Mouse (Mus musculus): ENCODE results near the gene Tomm34. TPM values are rescaled to one million over a fixed set of nuclear protein-coding genes. Genes with fewer than 3 reads are reported as not detected.

The Tomm34 gene
- total and polyA plus RNA-seq, 3 experiments = 25.6 to 40.7 (median 26.8) TPM

DNA sequence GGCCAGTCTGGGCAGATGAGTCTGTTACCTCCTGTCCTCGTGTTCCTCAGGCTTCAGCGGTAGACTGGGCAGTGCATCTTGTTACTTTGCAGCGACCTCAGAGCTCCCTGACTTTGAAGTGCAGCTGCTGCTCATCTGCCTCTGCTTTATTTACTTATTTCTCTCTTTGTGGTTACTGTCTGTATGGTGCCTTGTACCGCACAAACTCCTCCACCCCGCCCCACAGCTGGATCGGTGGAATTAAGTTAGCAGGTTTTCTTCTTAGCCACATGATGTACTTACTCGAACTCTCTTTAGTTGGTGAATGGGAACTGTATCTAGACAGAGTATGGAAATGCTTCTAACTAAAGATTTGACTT is 13.4 kb upstream of the Tomm34 start:
- peak; percentile 74 for DNase-seq (ENCODE audit: extremely low read depth)
- Histone ChIP-seq H3K27ac (ENCODE audit: insufficient read depth, low read depth) (peak overlapping the region; percentile 99), H3K9me3 (replicated peaks; ENCODE audit: low read length) (no peaks in the 10 kb centered on the region), H3K9ac (ENCODE audit: insufficient read depth, low read depth) (peak overlapping the region; percentile 75), H3K36me3 (replicated peaks in 1 of 2; ENCODE audit: control insufficient read depth in 1 of 2, insufficient read depth in 1 of 2, low read length in 1 of 2) (peaks cover 57 to 79% of the 10 kb centered on the region in 2 experiments), H3K27me3 (replicated peaks) (no peaks in the 10 kb centered on the region), H3K4me1 (ENCODE audit: control insufficient read depth in 1 of 2, insufficient read depth in 2 of 2) (peaks cover 12 to 87% of the 10 kb centered on the region in 2 experiments), H3K4me3 (replicated peaks in 1 of 3; ENCODE audit: low read depth in 2 of 3, low read length in 2 of 3, poor library complexity in 1 of 3) (peak overlapping the region; percentile 15 to 33 (median 31)), H3K79me2 (replicated peaks; ENCODE audit: control insufficient read depth, extremely low read depth, insufficient read depth, poor library complexity, severe bottlenecking) (peaks cover 28% of the 10 kb centered on the region), H3K4me2 (ENCODE audit: insufficient read depth, low read depth, poor library complexity, severe bottlenecking) (peak overlapping the region; percentile 90)
- dilution Hi-C loops (cut with MboI; ENCODE audit: extremely low pct_ligation_motif_present, extremely low pct_unique_long_range_greater_than_20kb, low sequenced_read_pairs) = no loop called here
- in situ Hi-C loops (cut with MboI; ENCODE audit: low pct_ligation_motif_present, low pct_unique_long_range_greater_than_20kb, low sequenced_read_pairs) = no loop called here
- TF ChIP-seq MXI1 (IDR thresholded peaks at IDR 0.05; ENCODE audit: low read depth, low read length) (no peak; the same call in 1 of the 2 replicates), IRF4 (IDR thresholded peaks at IDR 0.05; ENCODE audit: low read depth, low read length) (no peak), MAZ (IDR thresholded peaks at IDR 0.05; ENCODE audit: low read depth, low read length) (0 out of 2 replicates have a peak, but pooled peaks have one; percentile 10), MAX (IDR thresholded peaks at IDR 0.05; ENCODE audit: low read length) (no peak), RCOR1 (conservative IDR thresholded peaks at IDR 0.05; ENCODE audit: low read depth, low read length) (no peak), MEF2A (IDR thresholded peaks at IDR 0.05; ENCODE audit: borderline replicate concordance, low read depth, low read length) (no peak), CHD1 (IDR thresholded peaks at IDR 0.05; ENCODE audit: low read depth, low read length) (no peak), RAD21 (IDR thresholded peaks at IDR 0.05; ENCODE audit: low read depth, low read length) (no peak), POLR2A (IDR thresholded peaks at IDR 0.05; ENCODE audit: low read depth, low read length) (0 out of 2 replicates have a peak, but pooled peaks have one; percentile 1), UBTF (IDR thresholded peaks at IDR 0.05; ENCODE audit: low read depth, low read length) (no peak), ZNF384 (IDR thresholded peaks at IDR 0.05; ENCODE audit: low read depth, low read length) (no peak)

- no peaks in the 10 kb centered on the region for H3K27me3 ChIP-seq (replicated peaks)
- no peaks in the 10 kb centered on the region for H3K9me3 ChIP-seq (replicated peaks; ENCODE audit: low read length)
- peaks cover 53 to 76% of the 10 kb centered on the region in 2 experiments for H3K36me3 ChIP-seq (replicated peaks in 1 of 2; ENCODE audit: control insufficient read depth in 1 of 2, insufficient read depth in 1 of 2, low read length in 1 of 2)
- peak; percentile 96 for DNase-seq (ENCODE audit: extremely low read depth)
- in situ Hi-C loops (cut with MboI; ENCODE audit: low pct_ligation_motif_present, low pct_unique_long_range_greater_than_20kb, low sequenced_read_pairs) (no loop called here), dilution Hi-C loops (cut with MboI; ENCODE audit: extremely low pct_ligation_motif_present, extremely low pct_unique_long_range_greater_than_20kb, low sequenced_read_pairs) (no loop called here)
- peaks cover 12 to 89% of the 10 kb centered on the region in 2 experiments for H3K4me1 ChIP-seq (ENCODE audit: control insufficient read depth in 1 of 2, insufficient read depth in 2 of 2)
- peak overlapping the region in 2 of 3 experiments; percentile 33 to 37 for H3K4me3 ChIP-seq (replicated peaks in 1 of 3; ENCODE audit: low read depth in 2 of 3, low read length in 2 of 3, poor library complexity in 1 of 3)
- H3K4me2 ChIP-seq (ENCODE audit: insufficient read depth, low read depth, poor library complexity, severe bottlenecking) = peak overlapping the region; percentile 90
- H3K27ac ChIP-seq (ENCODE audit: insufficient read depth, low read depth) = peak overlapping the region; percentile 99
- H3K79me2 ChIP-seq (replicated peaks; ENCODE audit: control insufficient read depth, extremely low read depth, insufficient read depth, poor library complexity, severe bottlenecking) = peaks cover 33% of the 10 kb centered on the region
- H3K9ac ChIP-seq (ENCODE audit: insufficient read depth, low read depth) = peak overlapping the region; percentile 75
- TF ChIP-seq ELF1 (IDR thresholded peaks at IDR 0.05; ENCODE audit: low read depth, low read length) (peak; percentile 78), MAX (IDR thresholded peaks at IDR 0.05; ENCODE audit: low read length) (peak; percentile 94), NRF1 (IDR thresholded peaks at IDR 0.05; ENCODE audit: low read depth, low read length) (no peak), POLR2A (IDR thresholded peaks at IDR 0.05; ENCODE audit: low read depth, low read length) (peak; percentile 21; the same call in 1 of the 2 replicates), POLR2AphosphoS2 (IDR thresholded peaks at IDR 0.05; ENCODE audit: low read depth, low read length) (no peak), RCOR1 (conservative IDR thresholded peaks at IDR 0.05; ENCODE audit: low read depth, low read length) (peak; percentile 78; the same call in 1 of the 2 replicates), HCFC1 (IDR thresholded peaks at IDR 0.05; ENCODE audit: low read depth, low read length) (no peak), ZC3H11A (IDR thresholded peaks at IDR 0.05; ENCODE audit: low read depth, low read length) (no peak), RAD21 (IDR thresholded peaks at IDR 0.05; ENCODE audit: low read depth, low read length) (no peak), ZKSCAN1 (IDR thresholded peaks at IDR 0.05; ENCODE audit: borderline replicate concordance, low read depth, low read length) (no peak), BHLHE40 (IDR thresholded peaks at IDR 0.05; ENCODE audit: low read depth, low read length) (peak; percentile 98), CHD1 (IDR thresholded peaks at IDR 0.05; ENCODE audit: low read depth, low read length) (no peak), ZMIZ1 (IDR thresholded peaks at IDR 0.05; ENCODE audit: low read depth, low read length) (no peak), MYC (IDR thresholded peaks at IDR 0.05; ENCODE audit: low read depth, low read length) (peak; percentile 90), MAFK (IDR thresholded peaks at IDR 0.05; ENCODE audit: insufficient replicate concordance, low read length) (no peak), MEF2A (IDR thresholded peaks at IDR 0.05; ENCODE audit: borderline replicate concordance, low read depth, low read length) (peak; percentile 57; the same call in 1 of the 2 replicates), TBP (conservative IDR thresholded peaks at IDR 0.05; ENCODE audit: low read depth, low read length) (0 out of 2 replicates have a peak, but pooled peaks have one; percentile 49), MXI1 (IDR thresholded peaks at IDR 0.05; ENCODE audit: low read depth, low read length) (peak; percentile 75), ZNF384 (IDR thresholded peaks at IDR 0.05; ENCODE audit: low read depth, low read length) (no peak), CTCF (conservative IDR thresholded peaks at IDR 0.05 in 1 of 2, IDR thresholded peaks at IDR 0.05 in 1 of 2; ENCODE audit: low read depth in 2 of 2, low read length in 2 of 2) (no peak), ETS1 (conservative IDR thresholded peaks at IDR 0.05; ENCODE audit: low read depth, low read length) (peak; percentile 79), PAX5 (IDR thresholded peaks at IDR 0.05; ENCODE audit: low read length) (no peak), EP300 (IDR thresholded peaks at IDR 0.05; ENCODE audit: low read length) (peak; percentile 87), KAT2A (IDR thresholded peaks at IDR 0.05; ENCODE audit: insufficient replicate concordance, low read length) (no peak), SMC3 (IDR thresholded peaks at IDR 0.05; ENCODE audit: low read depth, low read length) (no peak), TCF12 (IDR thresholded peaks at IDR 0.05; ENCODE audit: low read depth, low read length) (peak; percentile 74), UBTF (IDR thresholded peaks at IDR 0.05; ENCODE audit: low read depth, low read length) (no peak)
Measured at GRCm38 (mm10) chr2:164083609-164084341, 12.8 kb upstream of the Tomm34 start.
